Mouse (Mus musculus) lung, embryonic 14.5 days (tissue): ENCODE results near the gene Mycbp2. TPM values are rescaled to one million over a fixed set of nuclear protein-coding genes. Genes with fewer than 3 reads are reported as not detected.

Experiments used
- ATAC-seq: fragments of 200-750 bp; cut with Nextera tagmentation; 2 replicates; pipeline ENCODE4 v1.8.0; 2017; ENCODE audit warnings: mild to moderate bottlenecking, moderate TSS enrichment, moderate library complexity; ENCODE audit not compliant: insufficient read depth
- DNase-seq: peaks from one replicate; pipeline ENCODE4 v3.0.0-alpha.2; 2015
- H3K27ac ChIP-seq: fragments of 300-500 bp; sonication (generic); 2 replicates; pipeline ENCODE4 v1.5.1; 2014; ENCODE audit warnings: low read depth, mild to moderate bottlenecking, moderate library complexity
- H3K27me3 ChIP-seq: fragments of 300-500 bp; sonication (generic); 2 replicates; pipeline ENCODE4 v1.6.1; 2014; ENCODE audit warnings: low read length, control low read depth; ENCODE audit not compliant: insufficient read depth
- H3K36me3 ChIP-seq: fragments of 300-500 bp; sonication (generic); 2 replicates; pipeline ENCODE4 v1.6.1; 2014; ENCODE audit warnings: control low read depth; ENCODE audit not compliant: insufficient read depth
- H3K4me1 ChIP-seq: fragments of 300-500 bp; sonication (generic); 2 replicates; pipeline ENCODE4 v1.6.1; 2014; ENCODE audit warnings: antibody characterized with exemption, control low read depth; ENCODE audit not compliant: insufficient read depth
- H3K4me2 ChIP-seq: fragments of 300-500 bp; sonication (generic); 2 replicates; pipeline ENCODE4 v1.6.1; 2014; ENCODE audit warnings: mild to moderate bottlenecking
- H3K4me3 ChIP-seq: fragments of 300-500 bp; sonication (generic); 2 replicates; pipeline ENCODE4 v1.5.1; 2014; ENCODE audit warnings: low read depth, low read length
- H3K9ac ChIP-seq: fragments of 300-500 bp; sonication (generic); 2 replicates; pipeline ENCODE4 v1.6.1; 2014
- H3K9me3 ChIP-seq: fragments of 300-500 bp; sonication (generic); 2 replicates; pipeline ENCODE4 v1.6.1; 2016; ENCODE audit warnings: low read depth, low read length, control low read depth
- CTCF ChIP-seq: IDR thresholded peaks from 2 replicates; pipeline ENCODE4 v1.5.1; 2016; ENCODE audit warnings: antibody characterized with exemption, low read depth
- WGBS: fragments of 180-500 bp; shearing (Covaris S2); extraction: QIAGEN DNeasy Blood & Tissue Kit; methylation state at CpG from one replicate; pipeline ENCODE4 v1.1.7; 2014; 5-methylcytosine and 5-hydroxymethylcytosine counted together
- polyA plus RNA-seq: library from polyadenylated mRNA; unstranded; fragments of >200 nt; fragmentation: Nextera tagmentation; extraction: Ambion mirVana; gene quantifications from 2 replicates; pipeline ENCODE4 v1.2.1, GENCODE M21; 2014

The Mycbp2 gene
- polyA plus RNA-seq, 1 experiment from 2014 or later, result 22.7 TPM

DNA sequence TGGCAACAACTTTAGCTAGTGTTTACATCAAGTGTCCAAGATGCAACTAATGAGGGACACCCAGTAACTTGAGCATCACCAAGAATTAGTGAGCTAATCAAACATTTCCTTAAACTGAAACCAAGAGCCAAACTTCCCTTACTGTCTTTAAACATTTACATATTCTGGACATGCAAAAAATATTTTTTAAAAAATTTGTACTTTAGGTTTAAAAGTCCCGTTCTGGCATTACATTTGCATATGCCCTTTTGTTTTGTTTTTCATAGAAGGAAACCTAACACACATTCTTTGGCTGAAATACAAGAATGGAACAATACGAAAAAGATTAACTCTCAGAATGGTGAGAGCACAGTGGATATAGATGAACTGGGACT is 248.4 kb downstream of the Mycbp2 start:
- DNase-seq (peak; percentile 15), ATAC-seq (no peak)
- no peak for TF ChIP-seq CTCF
- H3K36me3 ChIP-seq, result peaks cover 14% of the 10 kb centered on the region
- H3K27me3 ChIP-seq, result no peaks in the 10 kb centered on the region
- H3K9ac ChIP-seq, result peak overlapping the region; percentile 99
- under 1% methylated on average over 2 of the region's 2 CpGs for WGBS
- H3K27ac ChIP-seq, result peak overlapping the region; percentile 99; the same call in 1 of the 2 replicates
- H3K4me2 ChIP-seq, result peak overlapping the region; percentile 61
- H3K4me1 ChIP-seq, result 0 out of 2 replicates have a peak, but pooled peaks cover 3% of the 10 kb centered on the region
- H3K4me3 ChIP-seq, result peak overlapping the region; percentile 78
- H3K9me3 ChIP-seq, result no peaks in the 10 kb centered on the region

DNA sequence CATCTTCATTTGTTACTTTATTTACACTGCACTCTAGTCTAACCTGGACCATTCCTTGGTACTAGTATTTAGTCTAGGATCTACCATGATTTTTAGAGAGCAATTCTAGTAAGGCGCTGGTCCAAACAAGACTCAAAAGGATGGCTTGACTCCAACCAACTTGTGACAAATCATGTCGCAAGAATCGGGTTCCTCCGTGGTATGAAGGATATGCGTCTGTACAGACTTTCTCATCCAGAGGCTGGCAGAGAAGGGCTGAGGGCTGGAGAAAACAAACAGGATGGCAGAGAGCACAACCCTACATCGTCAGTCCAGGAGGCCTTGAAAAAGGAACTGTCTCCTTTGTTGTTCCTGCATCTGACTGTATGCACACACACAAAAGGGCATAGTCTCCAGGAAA is 250.0 kb downstream of the Mycbp2 start:
- peak overlapping the region; percentile 46; the same call in 1 of the 2 replicates for H3K4me2 ChIP-seq
- H3K27ac ChIP-seq, result no peak overlapping the region
- no peaks in the 10 kb centered on the region for H3K27me3 ChIP-seq
- DNase-seq (peak; percentile 40), ATAC-seq (no peak)
- 0 out of 2 replicates have a peak, but pooled peaks cover 3% of the 10 kb centered on the region for H3K4me1 ChIP-seq
- H3K9ac ChIP-seq, result no peak overlapping the region
- H3K4me3 ChIP-seq, result no peak overlapping the region
- 59% methylated on average over 6 of the region's 6 CpGs for WGBS
- no peak for TF ChIP-seq CTCF
- H3K36me3 ChIP-seq, result peaks cover 27% of the 10 kb centered on the region
- no peaks in the 10 kb centered on the region for H3K9me3 ChIP-seq

DNA sequence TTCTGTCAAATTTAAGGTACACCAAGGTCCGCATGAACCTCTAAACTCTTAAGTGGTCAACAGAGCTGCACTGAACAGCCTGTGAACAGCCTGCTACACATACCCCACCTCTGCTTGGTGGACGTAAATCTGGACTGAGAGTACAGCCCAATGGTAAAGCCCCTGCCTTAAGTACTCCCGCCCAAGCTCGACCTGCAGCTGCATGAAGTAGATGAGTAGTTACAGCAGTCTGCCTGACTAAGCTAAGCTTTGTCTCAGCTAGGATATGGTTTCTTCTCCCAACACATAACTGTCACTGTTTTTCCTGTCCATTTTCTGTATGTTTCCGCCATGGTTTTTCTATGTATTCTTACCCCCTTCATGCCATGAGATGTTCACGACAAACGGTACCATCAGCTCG is 250.8 kb downstream of the Mycbp2 start:
- Histone ChIP-seq H3K27me3 (no peaks in the 10 kb centered on the region), H3K9me3 (no peaks in the 10 kb centered on the region), H3K4me1 (no peaks in the 10 kb centered on the region), H3K9ac (no peak overlapping the region), H3K4me2 (no peak overlapping the region), H3K4me3 (no peak overlapping the region), H3K27ac (no peak overlapping the region), H3K36me3 (peaks cover 34% of the 10 kb centered on the region)
- ATAC-seq (no peak), DNase-seq (no peak)
- 87% methylated on average over 8 of the region's 8 CpGs for WGBS
- no peak for TF ChIP-seq CTCF

DNA sequence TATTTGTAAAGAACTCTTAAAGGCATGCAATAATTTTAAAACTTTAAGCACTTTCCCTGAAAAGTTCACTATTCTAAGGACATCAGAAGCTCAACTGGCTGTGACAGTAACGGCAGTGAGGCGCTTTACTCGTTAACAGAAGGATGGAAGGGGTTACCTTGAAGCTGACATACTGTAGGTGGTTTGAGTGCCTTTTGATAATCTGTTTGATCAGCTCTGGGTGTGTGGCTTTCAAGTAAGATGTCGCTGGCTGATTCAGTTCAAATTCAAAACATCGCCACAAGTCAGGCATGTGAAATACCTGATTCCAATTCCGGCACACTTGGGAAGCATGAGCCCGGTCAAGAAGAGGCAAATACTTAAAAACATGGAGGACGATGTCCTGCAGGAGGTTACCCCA is 251.6 kb downstream of the Mycbp2 start:
- DNase-seq (no peak), ATAC-seq (no peak)
- no peak overlapping the region for H3K9ac ChIP-seq
- no peak for TF ChIP-seq CTCF
- 89% methylated on average over 8 of the region's 8 CpGs for WGBS
- no peaks in the 10 kb centered on the region for H3K27me3 ChIP-seq
- no peaks in the 10 kb centered on the region for H3K4me1 ChIP-seq
- no peaks in the 10 kb centered on the region for H3K9me3 ChIP-seq
- no peak overlapping the region for H3K4me2 ChIP-seq
- peaks cover 38% of the 10 kb centered on the region for H3K36me3 ChIP-seq
- H3K4me3 ChIP-seq, result no peak overlapping the region
- no peak overlapping the region for H3K27ac ChIP-seq

DNA sequence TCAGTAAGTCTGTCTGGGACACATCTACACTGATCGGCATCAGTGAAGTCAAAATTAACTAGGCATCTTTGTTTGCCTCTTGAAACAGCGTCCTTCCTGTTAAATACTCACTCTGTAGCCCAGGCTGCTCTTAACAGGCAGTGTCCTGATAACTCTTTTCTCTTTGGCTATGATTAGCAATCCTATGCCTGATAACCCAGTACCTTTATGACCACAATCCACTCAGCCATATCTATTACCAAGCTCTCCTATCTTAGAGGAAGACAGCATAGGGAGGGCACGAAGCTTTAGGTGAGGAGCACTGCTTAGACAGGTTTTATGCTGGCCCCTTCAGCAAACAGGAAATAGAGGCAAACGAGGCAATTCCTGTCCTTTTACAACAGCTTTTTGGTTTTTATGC is 252.9 kb downstream of the Mycbp2 start:
- peaks cover 48% of the 10 kb centered on the region for H3K36me3 ChIP-seq
- 67% methylated on average over 4 of the region's 4 CpGs for WGBS

DNA sequence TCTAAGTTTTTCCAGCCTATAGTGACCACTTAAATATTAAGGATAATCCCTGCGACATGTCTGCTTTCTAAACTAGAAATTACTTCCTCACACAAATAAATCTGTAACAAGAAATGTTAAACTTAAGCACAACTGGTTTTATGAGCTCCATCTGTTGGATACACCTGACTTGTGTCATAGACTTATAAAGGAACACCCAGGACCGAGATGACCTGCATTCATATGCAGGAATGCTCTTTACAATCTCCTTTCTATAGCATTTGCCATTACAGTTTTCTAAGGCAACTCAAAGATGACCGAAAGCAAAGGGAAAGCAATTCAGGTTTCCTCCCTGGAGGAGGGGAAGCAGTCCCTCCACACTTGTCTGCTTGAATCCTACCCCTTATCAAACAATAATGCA is 253.4 kb downstream of the Mycbp2 start:
- Histone ChIP-seq H3K36me3 (peaks cover 49% of the 10 kb centered on the region), H3K4me1 (no peaks in the 10 kb centered on the region), H3K4me3 (no peak overlapping the region), H3K4me2 (no peak overlapping the region), H3K27me3 (no peaks in the 10 kb centered on the region), H3K27ac (no peak overlapping the region), H3K9ac (no peak overlapping the region), H3K9me3 (no peaks in the 10 kb centered on the region)
- no peak for DNase-seq
- 89% methylated on average over 3 of the region's 3 CpGs for WGBS
- no peak for TF ChIP-seq CTCF
- no peak for ATAC-seq

More for the DNA sequence above, 252.9 kb downstream of the Mycbp2 start:
- H3K9me3 ChIP-seq, result no peaks in the 10 kb centered on the region
- no peak overlapping the region for H3K9ac ChIP-seq
- H3K4me2 ChIP-seq, result no peak overlapping the region
- DNase-seq (no peak), ATAC-seq (no peak)
- H3K4me3 ChIP-seq, result no peak overlapping the region
- no peaks in the 10 kb centered on the region for H3K27me3 ChIP-seq
- no peak for TF ChIP-seq CTCF
- H3K27ac ChIP-seq, result no peak overlapping the region
- H3K4me1 ChIP-seq, result no peaks in the 10 kb centered on the region

DNA sequence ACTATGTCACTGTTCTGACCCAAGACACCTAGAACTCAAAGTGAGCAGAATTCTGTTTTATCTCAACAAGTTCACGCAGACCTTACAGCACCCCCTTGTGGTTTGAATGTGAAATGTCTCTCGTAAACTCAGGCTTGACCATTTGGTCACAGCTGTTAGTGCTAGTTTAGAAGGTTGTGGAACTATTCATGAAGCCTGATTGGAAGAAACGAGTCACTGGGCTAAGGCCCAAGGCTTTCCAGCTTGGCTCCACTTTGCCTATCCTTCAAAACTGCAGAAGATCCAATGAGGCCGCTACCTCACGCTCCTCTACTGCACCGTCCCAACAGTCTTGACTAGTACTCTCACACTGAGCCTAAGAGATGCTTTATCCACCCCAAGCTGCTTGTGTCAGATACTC is 258.0 kb downstream of the Mycbp2 start:
- H3K27ac ChIP-seq, result no peak overlapping the region
- H3K36me3 ChIP-seq, result peaks cover 70% of the 10 kb centered on the region
- WGBS, result 73% methylated on average over 6 of the region's 6 CpGs
- no peaks in the 10 kb centered on the region for H3K9me3 ChIP-seq
- H3K9ac ChIP-seq, result no peak overlapping the region
- ATAC-seq (0 out of 2 replicates have a peak, but pooled peaks have one; percentile 33), DNase-seq (peak; percentile 84)
- no peak overlapping the region for H3K4me2 ChIP-seq
- peak; percentile 73 for TF ChIP-seq CTCF
- no peak overlapping the region for H3K4me3 ChIP-seq
- no peaks in the 10 kb centered on the region for H3K27me3 ChIP-seq
- H3K4me1 ChIP-seq, result 0 out of 2 replicates have a peak, but pooled peaks cover 3% of the 10 kb centered on the region

DNA sequence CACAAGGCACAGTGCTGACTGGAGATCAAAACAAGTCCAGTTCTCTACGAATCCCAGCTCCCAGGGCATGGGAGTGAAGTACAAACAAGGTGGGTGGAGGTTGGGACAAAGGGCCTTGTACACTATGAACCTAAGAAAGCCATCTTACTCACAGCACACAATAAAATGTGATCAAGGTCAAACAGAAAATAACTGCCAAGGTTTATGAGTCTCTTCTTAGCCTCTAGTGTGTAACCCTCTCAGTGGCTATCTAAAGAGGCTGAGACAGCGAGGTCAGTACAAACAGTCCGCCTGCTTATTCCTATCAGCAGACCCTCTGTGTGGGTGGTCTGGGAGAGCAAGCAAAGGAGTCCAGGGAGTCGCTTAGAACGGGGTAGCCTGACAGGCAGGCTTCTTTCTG is 258.8 kb downstream of the Mycbp2 start:
- H3K27ac ChIP-seq, result no peak overlapping the region
- H3K4me2 ChIP-seq, result no peak overlapping the region
- H3K4me3 ChIP-seq, result no peak overlapping the region
- H3K4me1 ChIP-seq, result 0 out of 2 replicates have a peak, but pooled peaks cover 3% of the 10 kb centered on the region
- ATAC-seq, result no peak
- peaks cover 74% of the 10 kb centered on the region for H3K36me3 ChIP-seq
- TF ChIP-seq CTCF, result no peak
- WGBS, result 63% methylated on average over 5 of the region's 5 CpGs
- no peak overlapping the region for H3K9ac ChIP-seq
- H3K27me3 ChIP-seq, result no peaks in the 10 kb centered on the region
- no peaks in the 10 kb centered on the region for H3K9me3 ChIP-seq
- DNase-seq, result no peak
